15 mouse cellular contexts compared by ENCODE assay signal in genomic region chr16:58354551-58354950, GRCm38 (mm10). TPM values are rescaled to one million over a fixed set of nuclear protein-coding genes. Genes with fewer than 3 reads are reported as not detected.
DNase-seq lines count a peak whose midpoint lies in the region; ATAC-seq lines count a peak whose summit lies in the region.
"Had no signal": no experiment of that assay in that cellular context is flagged by ENCODE, and none has a peak within 500 bp of the region (broad histone marks: within the 10 kb centered on the region; RNA-seq: fewer than 3 reads in every experiment).

No protein-coding gene starts in this region.

- ATAC-seq in intestine, embryonic 15.5 days: no peak
- ATAC-seq: activated CD4-positive, CD25-positive, alpha-beta regulatory T cell, adult 4 months had no signal

- no peaks in the 10 kb centered on the region for H3K36me3 ChIP-seq in intestine, embryonic 15.5 days
- H3K36me3 ChIP-seq: embryonic facial prominence, embryonic 15.5 days; G1E; hindbrain, embryonic 12.5 days; neural tube, embryonic 13.5 days had no signal

- H3K4me2 ChIP-seq in intestine, embryonic 15.5 days (replicated peaks): no peak overlapping the region
- H3K4me2 ChIP-seq: embryonic facial prominence, embryonic 15.5 days; hindbrain, embryonic 12.5 days; midbrain, embryonic 11.5 days; neural tube, embryonic 13.5 days had no signal

- H3K9me3 ChIP-seq in intestine, embryonic 15.5 days: no peaks in the 10 kb centered on the region
- H3K9me3 ChIP-seq: embryonic facial prominence, embryonic 15.5 days; G1E; hindbrain, embryonic 12.5 days; neural tube, embryonic 13.5 days had no signal

- 65% methylated on average over 6 of the region's 6 CpGs for WGBS in intestine, embryonic 15.5 days

- no peaks in the 10 kb centered on the region for H3K27me3 ChIP-seq in intestine, embryonic 15.5 days (replicated peaks)
- H3K27me3 ChIP-seq: embryonic facial prominence, embryonic 15.5 days; hindbrain, embryonic 12.5 days; neural tube, embryonic 13.5 days had no signal

- DNase-seq in adrenal gland, postnatal 14 days: peak; percentile 24
- DNase-seq in adrenal gland, adult (ENCODE audit: inconsistent age in 2 of 2, low spot score in 1 of 2): no peak
- DNase-seq in kidney, adult 9 months: peak; percentile 5
- no peak for DNase-seq in kidney, adult 18-20 months
- DNase-seq in right cerebral cortex, postnatal 10 days (ENCODE audit: low spot score in 2 of 2): peak; percentile 31 to 38
- DNase-seq in right cerebral cortex, adult 18-20 months: no peak
- peak; percentile 53 for DNase-seq in testis, postnatal 10 days (ENCODE audit: low spot score)
- DNase-seq: cerebellum, adult 18-20 months had no signal

- no peak overlapping the region for H3K27ac ChIP-seq in intestine, embryonic 15.5 days
- H3K27ac ChIP-seq: embryonic facial prominence, embryonic 15.5 days; hindbrain, embryonic 12.5 days; neural tube, embryonic 13.5 days had no signal

- H3K4me1 ChIP-seq in intestine, embryonic 15.5 days (replicated peaks): no peaks in the 10 kb centered on the region

- no peak overlapping the region for H3K4me3 ChIP-seq in intestine, embryonic 15.5 days (replicated peaks)
- H3K4me3 ChIP-seq: embryonic facial prominence, embryonic 15.5 days; hindbrain, embryonic 12.5 days; neural tube, embryonic 13.5 days had no signal

- no peak overlapping the region for H3K9ac ChIP-seq in intestine, embryonic 15.5 days
- H3K9ac ChIP-seq: embryonic facial prominence, embryonic 15.5 days; hindbrain, embryonic 12.5 days; neural tube, embryonic 13.5 days had no signal

RNA-seq across cellular contexts. Expression of gene Dcbld2, which starts 53.7 kb away (rescaled TPM):
- total RNA-seq in adrenal gland, postnatal 14 days (2021): 11.4 and 11.8 TPM in 2 replicates
- 5.0 and 5.9 TPM in 2 replicates for polyA plus RNA-seq in intestine, embryonic 15.5 days (2015; fragmentation: Nextera tagmentation; extraction: Ambion mirVana)

Comparison
In these comparisons a context has a peak if more than half of its experiments do, and no peak if none do; other contexts are left out.
1. DNase-seq: peak in adrenal gland, postnatal 14 days (single experiment), kidney, adult 9 months (single experiment), right cerebral cortex, postnatal 10 days (2 of 2) and testis, postnatal 10 days (single experiment); none in adrenal gland, adult (0 of 2), kidney, adult 18-20 months (single experiment) and right cerebral cortex, adult 18-20 months (single experiment).